Mouse (Mus musculus) gastrocnemius, adult 2 months (tissue): Measurements from ENCODE around the gene Dupd1. TPM values are rescaled to one million over a fixed set of nuclear protein-coding genes. Genes with fewer than 3 reads are reported as not detected.

ENCODE experiments used
- DNase-seq: peaks from one replicate; pipeline ENCODE4 v3.0.0; 2022
- H3K27ac ChIP-seq: fragments of 200-600 bp; 2 replicates; pipeline ENCODE4 v1.8.1; 2022; ENCODE audit warnings: mild to moderate bottlenecking
- H3K4me3 ChIP-seq: fragments of 200-600 bp; 2 replicates; pipeline ENCODE4 v1.8.1; 2022; ENCODE audit warnings: mild to moderate bottlenecking, moderate library complexity
- CTCF ChIP-seq: fragments of 200-600 bp; IDR thresholded peaks from 2 replicates; pipeline ENCODE4 v1.8.1; 2022; ENCODE audit warnings: antibody characterized with exemption, mild to moderate bottlenecking, moderate library complexity
- intact Hi-C: fragments of 180-260 bp; cut with DNase I; formaldehyde crosslinking; loops from one replicate; pipeline ENCODE4 v1.15.1; 2025
- total RNA-seq, 2 experiments: library from RNA; stranded (reverse); gene quantifications; 2 replicates each; pipeline ENCODE4 v1.2.3; 2021

Dupd1 gene
- total RNA-seq, 2 experiments from 2014 or later = 33.6 to 58.6 TPM

DNA sequence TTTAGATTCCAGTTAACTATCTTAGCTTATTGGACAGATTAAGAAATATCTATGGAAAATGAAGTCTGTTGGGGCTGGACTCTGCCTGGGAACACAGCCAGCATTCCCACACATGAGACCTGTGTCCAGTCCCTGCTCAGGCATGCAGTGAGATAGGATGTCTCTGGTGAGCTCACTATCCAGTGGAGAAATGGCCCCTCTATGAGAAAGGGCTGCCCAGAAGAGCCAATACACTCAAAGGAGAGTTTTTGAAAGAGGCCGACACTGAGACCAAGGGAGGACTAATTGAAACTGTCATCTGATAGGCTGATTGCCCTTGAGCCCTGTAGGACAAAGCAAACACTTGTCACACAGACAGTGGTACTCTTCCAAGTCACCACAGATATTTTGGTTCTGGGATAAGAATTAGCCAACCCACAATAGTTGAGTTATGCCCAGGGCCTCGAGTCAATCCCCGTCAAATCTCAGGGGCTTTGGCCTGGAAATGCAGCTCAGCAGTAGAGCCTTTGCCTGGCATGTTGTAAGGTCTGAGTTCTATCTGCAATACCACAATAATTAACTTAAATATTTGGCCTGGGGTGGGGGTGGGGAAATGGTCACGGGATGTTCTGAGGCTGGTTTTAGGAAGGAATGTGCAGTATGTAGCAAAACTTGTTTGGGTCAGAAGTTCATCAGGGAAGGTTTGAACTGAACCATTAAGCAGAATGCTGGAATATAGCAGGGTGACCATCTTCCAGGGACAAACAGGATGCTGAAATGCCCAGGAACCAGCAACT, 6.2 kb upstream of the Dupd1 start:
- no peak for TF ChIP-seq CTCF
- intact Hi-C loops = no loop called here

DNA sequence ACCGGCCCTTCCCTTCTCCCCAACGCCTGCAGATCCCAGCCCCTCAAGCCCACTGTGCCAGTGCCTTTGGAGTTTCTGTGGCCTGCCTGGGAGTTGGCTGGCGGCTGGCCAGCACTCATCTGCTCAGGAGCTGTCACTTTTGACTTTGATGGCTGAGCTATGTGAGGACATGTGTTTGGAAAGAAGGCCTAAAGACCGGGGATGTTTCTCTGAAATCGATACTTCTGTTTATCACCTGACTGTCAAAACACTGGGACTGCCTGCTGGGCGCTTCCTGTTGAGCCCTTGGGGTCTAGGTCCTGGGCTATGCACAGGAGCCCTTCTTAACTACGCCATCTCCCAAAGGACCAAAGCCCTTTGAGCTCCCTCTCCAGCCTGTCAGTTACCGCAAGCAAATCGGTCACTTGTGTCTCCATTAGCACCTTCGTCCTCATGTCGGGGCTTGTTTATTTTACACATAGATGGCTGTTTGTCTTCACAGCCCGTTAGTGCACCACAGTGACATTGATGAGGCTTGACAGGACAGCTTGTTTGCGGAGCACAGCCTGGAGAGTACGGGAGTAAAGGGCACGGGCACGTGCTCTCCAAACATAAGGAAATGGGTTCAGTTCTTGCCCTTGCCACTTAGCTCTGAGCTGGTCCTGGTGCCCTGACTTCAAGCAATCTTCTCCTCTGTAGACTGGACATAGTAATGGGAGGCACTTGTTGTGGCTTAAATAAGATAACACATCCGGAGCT, 5.4 kb upstream of the Dupd1 start:
- no peak for TF ChIP-seq CTCF
- Histone ChIP-seq H3K4me3 (no peak overlapping the region), H3K27ac (peak overlapping the region; percentile 69)
- intact Hi-C loops = no loop called here
- DNase-seq = peak; percentile 62

More for the DNA sequence above, 6.2 kb upstream of the Dupd1 start:
- Histone ChIP-seq H3K27ac (peak overlapping the region; percentile 69), H3K4me3 (no peak overlapping the region)
- no peak for DNase-seq

DNA sequence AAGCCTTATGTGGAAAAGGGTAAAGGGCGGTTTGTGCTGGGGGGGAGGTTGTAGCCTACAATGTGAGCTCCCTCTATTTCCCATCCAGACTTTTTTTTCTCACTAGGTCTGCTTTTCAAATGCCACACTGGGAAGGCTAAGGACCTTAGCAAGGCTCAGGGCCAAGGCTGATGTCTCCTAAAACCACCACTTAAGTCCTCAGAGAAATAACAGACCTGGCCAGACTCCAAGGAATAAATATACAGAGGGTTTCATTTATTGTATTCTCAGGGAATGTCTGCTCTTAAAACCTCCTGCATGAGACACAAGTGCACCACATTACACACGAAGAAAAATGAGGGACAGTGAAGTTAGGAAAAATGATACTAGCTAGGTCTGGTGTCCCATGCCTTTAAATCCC, 3.1 kb downstream of the Dupd1 start:
- H3K27ac ChIP-seq = no peak overlapping the region
- H3K4me3 ChIP-seq = no peak overlapping the region
- TF ChIP-seq CTCF = no peak
- DNase-seq = no peak
- intact Hi-C loops = no loop called here

DNA sequence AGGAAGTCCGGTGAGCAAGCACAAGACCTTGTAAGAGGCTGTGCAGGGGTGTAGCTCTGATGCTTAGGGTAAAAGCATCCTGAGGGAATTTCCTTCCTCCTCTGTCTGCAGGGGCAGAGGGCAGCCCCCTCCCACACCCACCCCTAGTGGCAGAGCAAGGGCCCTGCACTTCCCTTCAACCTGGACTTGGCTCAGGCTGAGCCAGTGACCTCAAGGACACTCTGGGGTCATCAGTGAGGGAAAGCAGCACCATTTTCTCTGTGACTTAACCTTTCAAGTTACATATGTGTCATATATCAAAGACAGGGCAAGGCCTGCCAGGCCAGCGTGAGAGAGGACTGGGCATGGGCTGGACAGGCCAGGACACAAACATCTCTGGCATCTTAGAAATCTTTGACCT, 4.8 kb downstream of the Dupd1 start:
- Histone ChIP-seq H3K27ac (no peak overlapping the region), H3K4me3 (no peak overlapping the region)
- no peak for DNase-seq
- TF ChIP-seq CTCF = peak; percentile 18; the same call in 1 of the 2 replicates
- intact Hi-C loops = no loop called here

DNA sequence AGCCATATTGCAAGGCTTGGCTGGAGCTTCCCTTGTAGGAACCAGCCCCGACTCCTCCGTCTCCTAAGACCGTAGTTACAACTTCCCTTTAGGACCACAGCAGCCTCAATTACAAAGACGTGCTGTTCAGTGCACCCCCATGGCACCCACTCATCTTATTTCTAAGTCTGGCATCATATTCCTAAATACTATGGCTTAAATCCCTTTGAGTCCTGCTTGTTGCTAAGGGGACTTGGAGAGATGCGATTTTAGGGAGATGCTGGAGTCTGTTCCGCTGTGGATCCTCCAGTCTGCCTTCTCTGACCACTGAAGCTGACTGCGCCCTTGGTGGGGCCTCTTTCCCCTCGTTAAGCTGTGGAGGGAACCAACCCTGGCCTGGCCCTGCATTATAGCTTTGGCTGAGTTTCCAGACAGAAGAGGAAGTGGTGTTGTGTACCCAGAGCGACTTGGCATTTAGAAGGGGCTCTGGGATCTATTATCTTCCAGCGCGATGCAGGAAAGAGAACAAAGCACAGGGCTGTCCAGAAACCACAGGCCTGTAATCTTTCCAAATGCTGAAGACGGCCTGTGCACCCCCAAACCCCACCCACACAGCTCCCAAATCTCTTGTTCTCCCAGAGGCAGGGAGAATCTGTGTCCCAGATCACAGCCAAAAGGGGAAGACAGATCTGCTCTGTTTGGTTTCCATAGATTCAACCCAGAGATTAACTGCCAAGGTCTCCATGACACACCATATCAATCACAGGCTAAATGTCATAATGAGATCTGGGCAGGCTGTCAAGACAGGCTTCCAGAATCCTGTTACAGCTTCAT, 7.4 kb downstream of the Dupd1 start:
- peak; percentile 39 for DNase-seq
- H3K4me3 ChIP-seq = peak overlapping the region; percentile 23
- H3K27ac ChIP-seq = peak overlapping the region; percentile 71
- intact Hi-C loops = loop anchor here (2.0 kb wide), 1 partner anchor 20 kb away; no protein-coding TSS in a partner anchor
- TF ChIP-seq CTCF = no peak

DNA sequence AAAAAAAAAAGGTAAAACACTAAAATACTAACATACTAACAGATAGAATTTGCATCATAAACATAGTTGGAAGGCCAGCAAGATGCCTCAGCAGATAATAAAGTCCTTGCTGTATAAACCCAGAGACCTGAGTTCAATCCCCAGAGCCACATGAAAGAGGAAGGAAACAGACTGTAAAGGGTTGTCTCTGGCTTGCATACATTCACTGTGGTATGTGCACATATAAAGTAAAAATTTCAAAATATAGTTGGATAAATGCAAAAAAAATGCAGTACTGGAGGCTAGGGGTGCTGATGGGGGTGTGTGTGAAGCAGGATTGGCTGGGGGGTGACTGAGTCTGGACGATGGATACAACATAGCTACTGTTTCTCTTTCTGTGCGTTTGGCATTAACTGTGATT, 8.9 kb downstream of the Dupd1 start:
- intact Hi-C loops = no loop called here

DNA sequence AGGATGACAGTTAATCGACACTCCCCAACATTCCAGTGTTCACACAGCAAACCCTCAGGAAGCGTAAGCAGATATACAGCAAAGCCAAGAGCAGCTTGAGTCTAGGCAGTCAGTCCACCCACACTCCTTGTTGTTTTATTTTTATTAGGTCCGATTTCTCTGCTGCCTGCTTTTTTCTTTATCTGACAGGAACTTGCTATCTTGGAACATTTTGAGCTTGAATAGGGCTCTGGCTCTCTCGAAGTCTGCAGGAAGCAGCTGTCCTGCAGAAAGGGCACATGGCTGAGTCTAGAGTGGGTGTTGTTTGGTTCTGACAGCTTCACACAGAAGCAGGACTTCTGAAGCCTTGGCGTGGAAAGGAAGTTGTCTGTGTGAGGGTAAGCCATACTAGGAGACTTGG, 11.1 kb downstream of the Dupd1 start:
- no peak for DNase-seq

More for the DNA sequence above, 8.9 kb downstream of the Dupd1 start:
- H3K4me3 ChIP-seq = no peak overlapping the region
- no peak overlapping the region for H3K27ac ChIP-seq
- no peak for DNase-seq
- TF ChIP-seq CTCF = no peak

DNA sequence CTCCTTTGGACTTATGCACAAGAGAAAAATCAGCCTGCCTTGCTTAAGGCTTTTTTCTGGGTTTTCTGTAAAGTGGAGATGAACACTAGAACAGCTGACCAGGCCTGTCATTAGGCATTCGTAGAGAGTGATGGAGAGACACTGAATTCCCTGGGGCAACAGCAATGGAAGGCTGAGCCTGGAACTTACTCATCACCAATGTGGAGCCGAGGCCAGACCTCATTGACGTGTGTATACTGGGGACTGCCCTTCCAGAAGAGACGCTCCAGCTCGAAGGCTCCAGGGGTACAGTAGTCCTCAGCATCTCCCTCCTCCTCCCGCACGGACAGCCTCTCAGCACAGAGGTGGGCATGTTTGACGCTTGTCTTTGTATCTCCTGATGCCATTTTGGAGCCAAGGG, 11.7 kb downstream of the Dupd1 start:
- intact Hi-C loops = no loop called here
- DNase-seq = no peak
- Histone ChIP-seq H3K27ac (no peak overlapping the region), H3K4me3 (no peak overlapping the region)
- TF ChIP-seq CTCF = no peak

More for the DNA sequence above, 11.1 kb downstream of the Dupd1 start:
- intact Hi-C loops = no loop called here
- no peak overlapping the region for H3K27ac ChIP-seq
- H3K4me3 ChIP-seq = no peak overlapping the region
- no peak for TF ChIP-seq CTCF

DNA sequence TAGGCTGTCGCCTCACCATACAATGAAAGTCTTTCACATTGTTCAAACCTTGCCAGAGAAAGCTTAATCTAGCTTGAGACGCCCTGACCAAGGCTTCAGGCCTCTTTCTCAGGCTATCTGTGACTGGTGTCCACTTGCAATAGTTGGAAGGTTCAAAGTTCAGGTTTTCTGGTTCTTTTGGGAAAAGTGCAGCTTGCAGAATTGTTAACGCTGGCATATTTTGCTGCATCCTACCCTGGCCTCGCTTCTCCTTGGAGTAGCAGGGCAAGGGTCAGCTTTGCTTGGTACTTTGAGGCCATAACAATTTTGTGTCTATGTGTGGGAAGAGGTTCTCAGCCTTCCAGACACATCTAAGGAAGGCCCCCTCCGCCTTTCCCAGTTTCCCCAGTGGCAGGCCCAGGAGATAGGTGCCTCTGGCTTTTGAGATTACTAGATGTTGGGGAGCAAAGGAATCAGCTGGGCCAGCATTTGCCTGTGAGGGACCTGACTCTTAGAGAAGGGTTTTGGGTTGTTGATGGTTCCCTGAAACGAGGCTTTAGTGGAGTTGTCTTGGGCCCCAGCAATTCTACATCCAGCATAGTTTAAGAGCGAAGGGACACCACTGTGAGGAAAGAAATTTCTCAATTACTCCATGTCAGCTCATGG, 18.1 kb downstream of the Dupd1 start:
- no peak overlapping the region for H3K4me3 ChIP-seq
- no peak for TF ChIP-seq CTCF
- intact Hi-C loops = no loop called here
- no peak for DNase-seq
- no peak overlapping the region for H3K27ac ChIP-seq

DNA sequence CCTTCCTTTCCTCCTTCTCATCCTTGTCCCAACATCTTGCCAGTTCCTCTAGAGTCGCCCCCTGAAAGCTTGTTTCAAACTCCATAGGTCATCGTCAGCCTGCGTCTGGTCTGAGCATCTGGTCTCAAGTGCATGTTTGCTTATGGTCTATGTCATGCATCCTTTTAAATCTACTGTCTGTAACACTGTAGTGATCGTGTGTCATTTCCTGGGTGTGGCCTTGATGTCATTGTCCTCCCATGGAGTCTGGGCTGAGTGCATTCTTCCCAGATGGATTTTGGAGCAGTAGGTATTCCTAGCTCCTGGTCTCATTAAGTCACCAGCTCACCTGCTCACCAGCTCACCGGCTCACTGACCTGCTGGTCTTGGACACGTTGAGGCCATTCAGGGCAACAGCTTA, 19.4 kb downstream of the Dupd1 start:
- Histone ChIP-seq H3K4me3 (no peak overlapping the region), H3K27ac (no peak overlapping the region)
- intact Hi-C loops = no loop called here
- no peak for DNase-seq
- no peak for TF ChIP-seq CTCF

DNA sequence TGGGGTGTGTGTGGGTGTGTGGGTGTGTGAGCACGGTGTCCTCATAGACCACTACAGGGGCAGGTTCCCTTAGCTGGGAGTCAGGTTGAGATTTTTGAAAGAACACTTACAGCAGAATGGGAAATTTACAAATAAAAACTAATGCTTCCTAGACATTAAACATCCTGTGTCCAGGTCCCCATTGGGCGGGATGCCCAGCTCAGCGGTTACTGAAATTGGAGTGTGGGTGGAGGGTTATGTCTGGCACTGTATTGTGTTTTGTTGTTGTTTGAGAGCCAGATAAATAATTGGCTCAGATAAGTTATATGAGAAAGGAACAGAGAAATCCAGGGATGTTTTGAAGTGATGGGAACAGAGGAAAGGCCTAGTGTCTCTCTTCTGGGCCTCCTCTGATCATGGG, 23.3 kb downstream of the Dupd1 start:
- intact Hi-C loops = no loop called here
- TF ChIP-seq CTCF = no peak
- Histone ChIP-seq H3K27ac (no peak overlapping the region), H3K4me3 (no peak overlapping the region)
- DNase-seq = no peak
